Mouse (Mus musculus): ENCODE measurements around the gene Slc1a1.

The Slc1a1 gene

GRCm38 (mm10) chr19:28834798-28835499, at the start of gene Slc1a1:
TSS of gene Slc1a1 (plus strand) at chr19:28835049.
- in situ Hi-C loops (cut with MboI), result no loop called here

- in situ Hi-C loops (cut with MboI), result no loop called here
Observed at GRCm38 (mm10) chr19:28790196-28790595, 44.7 kb upstream of the Slc1a1 start.

GRCm38 (mm10) chr19:28793307-28793706, 41.5 kb upstream of the Slc1a1 start:
- in situ Hi-C loops (cut with MboI), result no loop called here

- in situ Hi-C loops (cut with MboI), result no loop called here
Observed at GRCm38 (mm10) chr19:28796146-28796848, 38.6 kb upstream of the Slc1a1 start.

DNA sequence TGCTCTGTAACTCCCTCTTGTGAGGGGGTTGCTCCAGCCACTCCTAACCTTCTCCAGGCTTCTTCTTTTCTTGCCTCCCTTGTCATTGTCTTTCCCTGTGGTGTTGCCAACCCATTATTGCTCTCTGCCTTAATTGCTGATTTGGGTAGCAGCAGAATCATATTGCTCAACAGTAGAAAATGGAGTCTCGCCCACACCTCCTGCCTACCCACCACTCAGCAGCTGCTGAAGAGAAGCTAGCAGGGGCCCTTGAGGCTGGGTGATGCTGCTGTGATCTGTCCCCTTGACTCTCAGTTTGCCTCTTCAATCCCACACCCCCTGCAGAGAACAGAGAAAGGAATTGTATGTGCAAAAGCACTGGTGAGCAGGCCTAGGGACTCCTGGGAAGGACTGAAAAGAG, 37.9 kb upstream of the Slc1a1 start:
- in situ Hi-C loops (cut with MboI), result no loop called here

- in situ Hi-C loops (cut with MboI), result no loop called here
Observed at GRCm38 (mm10) chr19:28797611-28798010, 37.2 kb upstream of the Slc1a1 start.

DNA sequence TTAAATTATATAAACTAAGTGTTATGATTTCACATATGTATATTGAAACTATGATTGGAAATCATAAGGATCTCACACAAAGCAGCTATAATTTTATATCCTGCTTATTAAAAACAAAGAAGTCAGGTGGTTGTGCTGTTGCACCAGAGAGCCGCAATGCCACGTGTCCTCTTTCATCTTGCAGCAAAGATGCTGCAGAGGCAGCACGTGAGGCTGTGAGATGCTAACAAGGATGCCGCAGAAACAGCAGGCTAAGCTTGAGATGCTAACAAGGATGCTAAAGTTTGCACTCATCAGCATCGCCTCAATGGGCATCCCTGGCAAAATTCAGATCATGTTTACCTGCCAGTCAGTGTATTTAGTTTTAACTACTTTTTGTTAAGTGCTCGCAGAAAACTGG, 34.4 kb upstream of the Slc1a1 start:
- in situ Hi-C loops (cut with MboI), result no loop called here

GRCm38 (mm10) chr19:28806276-28806675, 28.6 kb upstream of the Slc1a1 start:
- in situ Hi-C loops (cut with MboI), result no loop called here

DNA sequence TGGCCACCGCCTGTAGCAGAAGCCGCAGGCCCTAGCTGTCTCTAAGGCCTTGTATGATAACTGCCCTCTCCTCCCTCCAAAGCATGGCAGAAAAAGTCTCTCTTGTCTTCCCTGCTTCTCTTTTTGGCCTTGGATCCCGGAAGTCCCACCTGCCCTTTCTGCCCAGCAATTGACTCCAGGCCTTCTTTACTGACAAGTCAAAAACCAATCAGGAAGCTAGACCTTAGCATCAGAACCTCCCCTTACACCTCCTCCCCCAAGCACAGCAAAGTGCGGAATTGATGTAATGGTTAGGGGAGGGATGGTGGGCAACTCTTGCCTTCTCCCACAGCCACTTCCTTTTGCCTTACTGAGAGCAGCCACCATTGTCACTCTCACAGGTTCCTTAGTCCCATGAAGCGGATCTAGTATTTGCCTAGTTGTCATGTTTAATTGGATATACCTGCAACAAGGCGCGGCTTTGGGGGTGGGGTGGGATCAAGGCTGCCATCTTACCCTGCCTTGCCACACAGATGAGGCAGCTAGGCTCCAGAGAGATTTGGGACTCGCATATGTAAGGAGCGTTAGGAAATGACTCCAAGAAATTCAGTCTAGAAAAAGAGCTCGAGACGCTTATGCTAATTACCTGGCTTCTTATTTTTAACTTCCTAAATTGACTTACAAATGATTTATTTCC, 27.9 kb upstream of the Slc1a1 start:
- in situ Hi-C loops (cut with MboI), result no loop called here

- in situ Hi-C loops (cut with MboI), result no loop called here
Observed at GRCm38 (mm10) chr19:28807497-28807871, 27.4 kb upstream of the Slc1a1 start.

DNA sequence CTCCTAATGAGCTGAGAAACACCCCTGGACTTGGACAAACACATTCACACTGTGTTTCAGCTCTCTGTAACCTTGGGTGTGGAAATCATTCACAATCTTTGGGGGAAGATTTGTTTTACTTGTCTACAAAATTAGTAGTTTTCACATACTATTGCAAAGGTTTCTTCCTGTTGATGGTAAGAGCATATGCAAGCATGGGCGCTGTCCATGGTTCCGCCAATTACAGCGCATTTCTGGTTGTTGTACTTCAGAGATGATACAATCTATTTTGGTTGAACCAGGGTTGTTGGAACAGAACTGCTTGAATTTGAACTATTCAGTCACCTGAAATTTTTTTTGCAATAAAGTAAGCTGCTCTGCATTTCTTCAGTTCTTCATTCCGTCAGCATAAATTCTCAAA, 16.6 kb upstream of the Slc1a1 start:
- in situ Hi-C loops (cut with MboI), result no loop called here

GRCm38 (mm10) chr19:28827697-28828328, 7.0 kb upstream of the Slc1a1 start:
- in situ Hi-C loops (cut with MboI), result no loop called here

DNA sequence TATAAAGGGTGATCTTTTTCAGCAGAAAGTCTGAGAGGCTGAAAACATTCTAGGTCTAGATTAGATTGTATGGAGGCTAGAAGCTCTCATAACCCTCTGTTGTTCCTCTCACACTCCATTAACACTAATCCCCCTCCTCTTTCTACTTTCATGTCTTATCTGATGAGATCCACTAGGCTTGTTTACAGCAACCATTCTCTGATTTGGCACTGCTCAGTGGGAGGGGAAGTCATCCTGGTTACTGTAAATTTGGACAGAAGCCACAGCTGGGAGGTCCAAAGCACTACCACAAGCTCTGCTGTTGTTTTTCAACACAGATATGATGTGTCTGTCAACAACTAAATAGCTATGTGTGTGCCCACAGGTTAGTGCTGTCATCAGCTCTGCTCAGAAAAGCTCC, 3.5 kb upstream of the Slc1a1 start:
- in situ Hi-C loops (cut with MboI), result no loop called here

- in situ Hi-C loops (cut with MboI), result no loop called here
Observed at GRCm38 (mm10) chr19:28832605-28833004, 2.2 kb upstream of the Slc1a1 start.

GRCm38 (mm10) chr19:28834388-28834787, 461 bp upstream of the Slc1a1 start:
- in situ Hi-C loops (cut with MboI), result no loop called here

DNA sequence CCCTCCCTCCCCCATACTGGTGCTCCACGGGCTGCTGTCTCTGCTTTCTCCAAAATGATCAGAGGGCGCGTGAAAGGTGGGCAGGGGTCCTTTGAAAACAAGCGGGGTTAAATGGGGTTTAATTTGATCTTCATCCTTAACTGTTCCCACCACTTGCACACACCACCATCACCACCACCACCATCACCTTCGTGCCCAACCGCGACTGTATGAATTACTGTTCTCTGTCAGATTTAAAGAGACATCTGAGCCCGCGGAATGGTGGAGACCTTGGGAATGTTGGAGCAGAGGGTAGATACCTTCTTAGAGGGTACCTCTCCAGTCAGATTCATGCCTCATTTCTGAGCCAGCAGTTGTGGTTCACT, 633 bp downstream of the Slc1a1 start:
- in situ Hi-C loops (cut with MboI), result no loop called here

- in situ Hi-C loops (cut with MboI), result no loop called here
Observed at GRCm38 (mm10) chr19:28836116-28836515, 1.3 kb downstream of the Slc1a1 start.

DNA sequence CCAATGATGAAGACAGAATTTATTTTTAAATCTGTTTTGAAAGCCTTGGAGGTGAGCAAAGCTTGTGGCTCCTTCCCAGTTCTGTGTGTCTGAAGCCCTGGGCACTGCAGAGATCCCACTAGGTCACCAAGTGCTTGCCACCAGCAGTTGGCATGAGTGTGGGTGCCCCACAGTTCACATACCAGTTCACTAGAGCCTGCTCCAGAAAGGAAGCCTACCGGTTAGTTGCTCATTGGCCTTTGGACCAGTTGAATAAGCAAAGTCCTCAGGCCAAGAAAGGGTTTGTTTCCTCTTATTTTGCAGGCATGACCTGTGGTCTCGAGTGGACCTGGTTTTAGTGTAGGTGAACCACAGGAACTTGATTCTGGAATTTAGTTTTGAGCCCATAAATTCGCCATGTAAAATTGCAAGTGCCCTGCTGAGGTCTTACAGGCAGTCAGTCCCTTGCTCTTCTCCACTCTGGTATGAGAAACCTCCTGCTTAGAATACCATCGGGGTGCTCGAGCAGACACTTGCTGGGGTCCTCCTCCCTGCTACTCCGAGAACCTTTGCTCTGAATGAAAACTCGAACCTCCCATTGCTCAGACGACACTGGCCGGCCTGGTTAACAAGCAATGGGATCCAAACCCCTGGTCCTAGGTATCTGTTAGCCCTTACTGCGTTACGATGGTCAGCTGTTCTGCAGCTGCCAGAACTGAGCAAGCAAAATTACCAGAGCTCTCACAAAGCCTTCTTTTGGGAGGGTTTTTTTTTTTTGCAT, 2.0 kb downstream of the Slc1a1 start:
- in situ Hi-C loops (cut with MboI), result no loop called here

DNA sequence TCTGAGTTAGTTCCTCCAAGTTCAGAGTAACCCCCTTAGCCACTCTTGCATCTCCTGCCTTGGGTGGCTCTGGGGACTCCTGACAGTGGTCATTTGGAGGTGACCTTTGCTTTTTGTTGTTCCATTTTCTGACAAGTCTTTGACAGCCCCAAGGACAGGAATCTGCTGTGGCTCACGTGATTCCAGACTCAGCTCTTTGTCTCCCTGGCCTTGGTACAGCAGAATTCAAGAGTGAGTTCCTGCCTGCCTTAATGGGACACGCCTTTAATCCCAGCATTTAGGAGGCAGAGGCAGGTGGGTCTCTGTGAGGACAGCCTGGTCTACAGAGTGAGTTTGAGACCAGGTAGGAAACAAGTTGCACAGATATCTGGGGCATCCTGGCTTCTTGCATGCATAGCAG, 3.9 kb downstream of the Slc1a1 start:
- in situ Hi-C loops (cut with MboI), result no loop called here

GRCm38 (mm10) chr19:28844946-28845710, 10.3 kb downstream of the Slc1a1 start:
- in situ Hi-C loops (cut with MboI), result no loop called here

GRCm38 (mm10) chr19:28850510-28850909, 15.7 kb downstream of the Slc1a1 start:
- in situ Hi-C loops (cut with MboI), result no loop called here

Measured in mature B cell (primary cell).